Comparison of ENCODE assay signal across 25 mouse cellular contexts in genomic region chr9:44587262-44588160, GRCm38 (mm10). TPM values are rescaled to one million over a fixed set of nuclear protein-coding genes. Genes with fewer than 3 reads are reported as not detected.
DNase-seq lines count a peak whose midpoint lies in the region; ATAC-seq and TF ChIP-seq lines count a peak whose summit lies in the region.
"Had no signal": no experiment of that assay in that cellular context is flagged by ENCODE, and none has a peak within 500 bp of the region (broad histone marks: within the 10 kb centered on the region; RNA-seq: fewer than 3 reads in every experiment).

No protein-coding gene starts in this region.

- peak; percentile 41 for DNase-seq in induced T-regulatory cell, adult 2 months (ENCODE audit: low read depth)
- DNase-seq in left cerebral cortex, adult 18-20 months (ENCODE audit: low spot score in 2 of 2), result no peak
- no peak for DNase-seq in ovary, postnatal 36 days (ENCODE audit: low spot score)
- no peak for DNase-seq in cerebellum, postnatal 10 days
- no peak for DNase-seq in adrenal gland, postnatal 4 days (ENCODE audit: low spot score in 2 of 2)
- DNase-seq: adrenal gland, postnatal 10 days; cerebellum, adult 9-10 months; forebrain, postnatal 0 days; gastrocnemius, postnatal 36 days; kidney, adult 11 months; kidney, postnatal 36 days; right cerebral cortex, postnatal 14 days had no signal

- TF ChIP-seq POLR2A in bone marrow macrophage, adult 2 months (IDR thresholded peaks at IDR 0.05; ENCODE audit: borderline replicate concordance, low read depth, low read length), result no peak

- 25% methylated on average over 9 of the region's 9 CpGs for WGBS in liver, embryonic 15.5 days (ENCODE audit: insufficient replicate concordance)

- no peak overlapping the region for H3K4me3 ChIP-seq in bone marrow macrophage, adult 2 months (ENCODE audit: insufficient read depth, low read length)
- H3K4me3 ChIP-seq in liver, embryonic 15.5 days (replicated peaks), result no peak overlapping the region
- H3K4me3 ChIP-seq: embryonic facial prominence, embryonic 10.5 days; hindbrain, embryonic 12.5 days; kidney, embryonic 15.5 days; midbrain, embryonic 13.5 days had no signal

- 0 out of 2 replicates have a peak overlapping the region, but pooled peaks have one; percentile 16 for H3K4me2 ChIP-seq in liver, embryonic 15.5 days
- H3K4me2 ChIP-seq: hindbrain, embryonic 12.5 days; kidney, embryonic 15.5 days; midbrain, embryonic 13.5 days had no signal

- no peaks in the 10 kb centered on the region for H3K27me3 ChIP-seq in liver, embryonic 15.5 days
- H3K27me3 ChIP-seq: hindbrain, embryonic 12.5 days; kidney, embryonic 15.5 days; midbrain, embryonic 13.5 days had no signal

- no peaks in the 10 kb centered on the region for H3K36me3 ChIP-seq in liver, embryonic 15.5 days (replicated peaks)
- H3K36me3 ChIP-seq: embryonic facial prominence, embryonic 10.5 days; G1E; hindbrain, embryonic 12.5 days; kidney, embryonic 15.5 days; midbrain, embryonic 13.5 days had no signal

- peak overlapping the region; percentile 73 for H3K27ac ChIP-seq in bone marrow macrophage, adult 2 months (ENCODE audit: insufficient read depth, low read depth, low read length)
- no peak overlapping the region for H3K27ac ChIP-seq in liver, embryonic 15.5 days (replicated peaks)
- H3K27ac ChIP-seq: embryonic facial prominence, embryonic 10.5 days; hindbrain, embryonic 12.5 days; kidney, embryonic 15.5 days; macrophage; midbrain, embryonic 13.5 days had no signal

- H3K9ac ChIP-seq in liver, embryonic 15.5 days, result no peak overlapping the region
- H3K9ac ChIP-seq: forebrain, postnatal 0 days; hindbrain, embryonic 12.5 days; kidney, embryonic 15.5 days; midbrain, embryonic 13.5 days had no signal

- ATAC-seq in liver, embryonic 15.5 days (ENCODE audit: insufficient read depth), result peak; percentile 81
- ATAC-seq: forebrain, postnatal 0 days; midbrain, embryonic 13.5 days had no signal

- H3K9me3 ChIP-seq in liver, embryonic 15.5 days (replicated peaks), result no peaks in the 10 kb centered on the region
- H3K9me3 ChIP-seq: hindbrain, embryonic 12.5 days; kidney, embryonic 15.5 days had no signal

- peaks cover 25% of the 10 kb centered on the region for H3K4me1 ChIP-seq in bone marrow macrophage, adult 2 months (ENCODE audit: control insufficient read depth, insufficient read depth, low read length)
- peaks cover 42% of the 10 kb centered on the region for H3K4me1 ChIP-seq in liver, embryonic 15.5 days (replicated peaks)
- H3K4me1 ChIP-seq: hindbrain, embryonic 12.5 days; midbrain, embryonic 13.5 days had no signal

- TF ChIP-seq CTCF in bone marrow macrophage, adult 2 months (IDR thresholded peaks at IDR 0.05; ENCODE audit: low read depth, low read length), result no peak

RNA-seq across cellular contexts. Expression of gene Ddx6, which starts 17.2 kb away (rescaled TPM):
- polyA plus RNA-seq in bone marrow macrophage, adult 2 months (2012; ENCODE audit: insufficient read depth, insufficient read length, missing spikeins), result 111 and 122 TPM in 2 replicates
- polyA plus RNA-seq in liver, embryonic 15.5 days (2015; fragmentation: Nextera tagmentation; extraction: Ambion mirVana), result 6.1 and 6.6 TPM in 2 replicates
- 100 to 1,000 TPM; 145 to 155 TPM for total RNA-seq in left cerebral cortex, adult 18-20 months (2021)
- total RNA-seq in adrenal gland, postnatal 4 days (2021), result 100 to 1,000 TPM; 146 to 157 TPM

RNA-seq across cellular contexts. Expression of gene Cxcr5, which starts 25.8 kb away (rescaled TPM):
- not detected in 2 replicates for polyA plus RNA-seq in bone marrow macrophage, adult 2 months (2012; ENCODE audit: insufficient read depth, insufficient read length, missing spikeins)
- polyA plus RNA-seq in liver, embryonic 15.5 days (2015; fragmentation: Nextera tagmentation; extraction: Ambion mirVana), result 0.13 TPM in 1 of 2 replicates, not detected in the other
- not detected for total RNA-seq in left cerebral cortex, adult 18-20 months (2021)
- under 1 TPM in 1 of 2 experiments, not detected in 1; 0.23 TPM for total RNA-seq in adrenal gland, postnatal 4 days (2021)
- total RNA-seq: forebrain, postnatal 0 days; gastrocnemius, adult 18-20 months; gastrocnemius, postnatal 36 days; layer of hippocampus, adult 8-10 months; left cerebral cortex, postnatal 36 days had no signal
- polyA plus RNA-seq: embryonic facial prominence, embryonic 10.5 days; forebrain, postnatal 0 days; G1E; heart, embryonic 14.5 days; hindbrain, embryonic 12.5 days; kidney, embryonic 15.5 days; macrophage; midbrain, embryonic 13.5 days; neural tube, embryonic 11.5 days had no signal
